Comparison of ENCODE assay signal across 17 mouse cellular contexts in the genomic region with DNA sequence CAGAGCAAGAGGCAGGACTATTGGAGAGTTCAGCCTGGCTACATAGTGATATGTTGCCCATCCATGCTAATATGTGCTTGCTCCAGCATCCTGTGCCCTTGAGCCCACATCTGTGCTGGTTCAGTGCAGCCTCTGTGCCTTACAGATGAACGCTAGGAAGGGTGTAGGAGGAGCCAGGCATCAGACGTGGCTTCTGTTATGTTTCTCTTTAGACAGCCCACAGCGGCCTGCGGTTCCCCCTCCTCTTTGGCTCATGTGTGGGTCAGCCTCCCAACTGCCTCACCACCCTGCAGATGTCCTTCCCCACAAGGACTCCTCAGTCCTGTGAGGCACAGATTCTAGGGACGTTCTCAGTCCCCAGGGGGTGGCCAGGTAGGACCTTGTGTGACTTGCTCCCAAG. TPM values are rescaled to one million over a fixed set of nuclear protein-coding genes. Genes with fewer than 3 reads are reported as not detected.
"Had no signal": no experiment of that assay in that cellular context is flagged by ENCODE, and none has a peak within 500 bp of the region (broad histone marks: within the 10 kb centered on the region; RNA-seq: fewer than 3 reads in every experiment).

No protein-coding gene starts in this region.

- H3K4me3 ChIP-seq: limb, embryonic 15.5 days; liver, embryonic 12.5 days; myocyte; neural tube, embryonic 15.5 days had no signal

- DNase-seq: kidney, adult 9 months; kidney, postnatal 36 days; layer of hippocampus, adult 9-11 months; layer of hippocampus, postnatal 36 days; lung, embryonic 14.5 days; lung, postnatal 10 days; lung, postnatal 4 days; midbrain, embryonic 14.5 days; right cerebral cortex, postnatal 4 days; spleen, adult 18-20 months; thymus, adult 2 months; thymus, postnatal 4 days had no signal

- H3K27me3 ChIP-seq: limb, embryonic 15.5 days; liver, embryonic 12.5 days; neural tube, embryonic 15.5 days had no signal

- H3K4me2 ChIP-seq: limb, embryonic 15.5 days; liver, embryonic 12.5 days; lung, embryonic 14.5 days; neural tube, embryonic 15.5 days had no signal

- H3K9me3 ChIP-seq: limb, embryonic 15.5 days; liver, embryonic 12.5 days; neural tube, embryonic 15.5 days had no signal

- H3K27ac ChIP-seq: limb, embryonic 15.5 days; liver, embryonic 12.5 days; neural tube, embryonic 15.5 days had no signal

- ATAC-seq: liver, embryonic 12.5 days had no signal

- H3K9ac ChIP-seq: limb, embryonic 15.5 days; liver, embryonic 12.5 days; lung, embryonic 14.5 days; neural tube, embryonic 15.5 days had no signal

- H3K36me3 ChIP-seq: limb, embryonic 15.5 days; liver, embryonic 12.5 days; neural tube, embryonic 15.5 days had no signal

RNA-seq across cellular contexts. Expression of a gene that starts 32.1 kb away (rescaled TPM):
- total RNA-seq: megakaryocyte-erythroid progenitor cell, adult 5-6 weeks had no signal
